Mouse (Mus musculus): Measurements from ENCODE around the gene Timp4.
"Not testable (repeated sequence)": the region's sequence is repeated elsewhere in the genome, so short reads cannot be mapped to it uniquely, and the experiment has no call there.

Timp4 gene

DNA sequence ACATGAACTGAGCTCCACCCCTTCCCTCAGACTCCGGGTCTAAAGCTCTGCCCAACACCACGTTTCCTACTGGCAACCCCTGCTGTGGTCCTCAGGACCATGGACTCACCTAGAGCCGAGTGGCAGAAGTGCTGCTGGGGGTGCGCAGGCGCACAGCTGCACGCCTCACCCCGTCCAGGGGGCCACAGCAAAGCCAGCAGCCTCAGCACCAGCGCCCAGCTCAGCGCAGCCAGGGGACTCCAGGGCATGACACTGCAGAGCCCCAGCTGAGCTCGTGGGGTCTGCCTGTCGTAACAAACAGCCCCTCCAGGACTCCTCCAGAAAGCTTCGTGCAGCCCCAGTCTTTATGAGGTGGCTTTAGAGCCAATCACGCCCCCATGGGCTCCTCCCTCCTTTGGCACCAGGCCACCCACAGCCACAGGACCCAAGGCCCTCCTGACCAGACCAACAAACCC is 447 bp downstream of the Timp4 start:
- DNase-seq: no peak

DNA sequence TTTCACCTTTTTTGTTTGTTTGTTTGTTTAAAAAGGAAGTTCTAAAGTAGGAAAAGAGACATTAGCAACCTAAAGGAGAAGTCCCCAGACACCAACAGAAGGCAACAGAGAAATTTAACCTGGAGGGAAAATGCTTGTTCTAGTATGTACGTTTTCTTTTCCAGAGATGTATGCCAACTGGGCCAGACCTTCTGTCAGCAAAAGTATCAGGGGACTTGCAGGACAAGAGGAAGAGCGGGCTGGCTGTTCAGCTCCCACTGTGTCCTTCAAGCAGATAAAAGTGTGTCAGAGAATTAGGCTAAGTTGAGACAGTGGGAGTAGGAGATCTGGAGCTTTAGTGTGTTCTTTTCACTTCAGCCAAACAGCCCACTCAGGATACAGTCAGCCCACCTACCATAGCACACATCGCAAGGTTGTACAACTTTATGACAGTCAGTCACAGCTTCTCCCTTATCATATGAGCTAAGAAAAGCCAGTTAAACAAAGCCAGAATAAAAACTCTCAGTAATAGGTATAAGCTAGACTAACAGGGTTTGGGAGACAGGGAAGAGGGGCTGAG is 6.4 kb downstream of the Timp4 start:
- DNase-seq: peak; percentile 40

DNA sequence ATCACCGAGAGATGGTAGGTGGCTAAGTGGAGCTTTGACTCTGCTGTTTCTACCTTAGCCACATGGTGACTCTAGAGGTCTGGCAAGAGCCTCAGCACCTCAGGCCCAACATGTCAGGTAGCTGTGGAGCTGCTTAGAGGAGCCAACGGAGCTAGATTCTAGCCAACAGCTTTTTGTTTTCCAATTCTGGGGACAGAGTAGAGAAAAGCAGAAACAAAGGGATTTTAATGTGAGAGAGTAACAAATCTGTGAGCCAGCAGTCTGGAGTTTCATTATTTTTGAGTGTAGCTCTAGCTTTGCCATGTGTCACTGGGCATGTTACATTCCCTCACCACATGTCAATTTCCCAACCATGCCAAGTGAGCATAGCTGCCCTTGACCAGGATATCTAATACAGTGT is 7.8 kb downstream of the Timp4 start:
- DNase-seq: no peak

DNA sequence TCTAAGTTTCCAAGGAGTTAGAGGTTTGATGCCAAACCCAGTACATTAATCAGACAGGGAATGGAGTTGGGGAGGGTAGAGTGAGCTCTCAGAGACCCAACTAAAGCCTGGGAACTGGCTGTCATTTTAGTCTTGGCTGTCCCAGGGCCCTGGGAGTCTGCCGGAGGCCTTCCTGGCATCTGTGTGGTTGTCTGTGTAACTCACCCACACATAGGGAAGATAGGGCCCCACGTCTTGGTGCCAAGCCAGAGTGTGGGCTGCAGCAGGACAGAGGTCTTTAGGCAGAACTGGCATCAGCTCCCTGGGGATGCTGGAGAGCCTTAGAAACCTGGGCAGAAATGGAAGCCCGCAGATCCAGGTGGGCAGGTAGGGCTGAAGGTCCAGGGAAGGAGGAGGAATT is 10.1 kb downstream of the Timp4 start:
- DNase-seq: no peak

DNA sequence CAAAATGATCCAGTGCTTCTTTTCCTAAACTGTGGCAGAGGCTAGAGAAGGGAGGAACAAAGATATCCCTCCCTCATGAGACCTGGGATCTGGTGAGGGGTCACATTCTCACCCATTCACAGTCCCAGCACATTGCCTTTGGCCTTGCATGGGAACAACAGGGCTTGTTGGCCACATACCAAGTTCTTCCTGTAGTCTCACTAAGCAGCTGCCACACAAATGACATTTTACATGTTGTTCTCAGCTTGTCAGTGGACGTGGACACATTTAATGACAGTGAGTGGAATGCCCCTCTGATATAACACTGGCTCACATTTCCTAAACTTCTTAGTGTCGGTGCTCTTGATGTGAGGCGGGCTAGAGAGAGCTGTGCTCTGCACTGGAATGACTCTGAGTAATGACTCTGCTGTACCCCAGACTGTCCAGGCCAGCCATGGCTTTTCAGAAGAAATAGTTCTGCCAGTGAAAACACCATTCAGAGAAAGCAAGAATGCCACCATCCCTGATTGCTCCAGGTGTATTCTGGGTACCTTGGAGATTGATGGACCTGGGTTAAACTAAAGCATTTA is 10.8 kb downstream of the Timp4 start:
- no peak for DNase-seq

DNA sequence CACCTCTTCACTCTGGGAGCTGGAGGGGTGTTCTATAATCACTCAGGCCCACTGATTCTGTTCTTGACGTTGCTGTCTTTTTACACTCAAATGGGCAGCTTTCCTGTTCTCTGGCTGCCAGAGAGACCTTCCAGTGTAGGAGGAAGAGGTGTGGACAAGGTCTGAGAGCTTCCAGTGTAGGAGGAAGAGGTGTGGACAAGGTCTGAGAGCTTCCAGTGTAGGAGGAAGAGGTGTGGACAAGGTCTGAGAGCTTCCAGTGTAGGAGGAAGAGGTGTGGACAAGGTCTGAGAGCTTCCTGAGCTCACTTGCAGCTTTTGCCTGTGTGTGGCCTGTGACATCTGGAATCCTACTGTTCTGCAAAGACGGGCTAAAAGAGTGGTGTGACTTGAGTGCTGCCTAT is 11.6 kb downstream of the Timp4 start:
- DNase-seq: not testable (repeated sequence)

DNA sequence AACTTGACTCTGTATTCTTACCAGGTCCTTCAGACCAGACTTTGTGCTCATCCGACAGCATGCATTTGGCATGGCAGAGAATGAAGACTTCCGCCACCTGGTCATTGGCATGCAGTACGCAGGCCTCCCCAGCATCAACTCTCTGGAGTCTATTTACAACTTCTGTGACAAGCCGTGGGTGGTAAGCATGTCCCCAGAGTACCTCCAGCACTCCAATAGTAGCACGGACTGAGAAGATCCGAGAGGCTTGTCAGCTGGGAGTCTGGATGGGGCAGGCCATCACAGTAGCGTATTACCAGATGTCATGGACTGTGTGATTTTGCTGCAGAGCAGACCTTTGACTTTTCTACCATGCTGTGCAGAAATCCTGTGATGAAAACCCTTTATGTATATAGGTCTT is 12.7 kb downstream of the Timp4 start:
- DNase-seq: peak; percentile 34

DNA sequence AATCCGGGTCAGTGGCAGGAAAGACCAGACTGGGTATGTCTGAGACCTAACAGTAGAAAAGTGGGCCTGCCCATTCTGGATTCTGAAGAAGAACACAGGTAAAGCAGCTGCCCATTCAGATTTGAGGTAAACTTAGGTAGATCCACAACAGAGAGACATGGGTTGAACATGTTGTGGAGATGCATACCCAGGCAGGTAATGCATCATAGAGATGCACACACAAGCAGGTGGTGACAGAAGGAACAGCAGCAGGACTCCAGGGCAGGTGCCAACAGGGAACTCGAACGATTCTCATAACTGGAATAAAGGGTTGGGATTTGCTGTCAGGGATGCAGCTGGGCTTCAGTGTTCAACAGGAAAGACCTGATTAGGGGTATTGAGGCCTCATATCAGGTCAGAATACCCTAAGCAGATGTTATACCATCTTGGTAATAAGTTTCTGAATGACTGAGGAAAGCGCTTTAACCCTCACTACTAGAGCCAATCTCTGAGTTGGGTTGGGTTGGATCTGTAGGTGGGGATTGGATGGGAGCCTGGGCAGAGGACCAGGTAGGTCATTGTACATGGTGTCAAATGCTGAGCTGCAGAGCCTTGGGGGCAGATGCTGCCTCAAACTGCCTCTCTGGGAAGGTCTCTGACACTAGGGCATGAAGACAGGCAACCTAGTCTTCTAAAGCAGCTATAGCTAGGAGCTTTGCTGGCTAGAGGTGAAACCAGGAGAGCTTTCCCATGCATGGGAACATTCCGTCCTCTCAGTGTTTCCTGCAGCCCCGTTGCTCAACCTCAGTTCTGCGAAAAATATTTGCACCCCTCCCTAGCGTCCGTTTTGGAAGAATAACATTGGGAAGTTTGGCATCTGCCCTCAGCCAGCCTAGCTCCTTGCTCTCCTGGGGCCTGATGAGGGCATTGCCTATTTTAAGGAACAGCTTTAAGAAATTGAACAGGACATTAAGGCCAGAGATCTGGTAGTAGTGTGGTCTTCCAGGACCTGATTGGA is 13.7 kb downstream of the Timp4 start:
- DNase-seq: no peak

DNA sequence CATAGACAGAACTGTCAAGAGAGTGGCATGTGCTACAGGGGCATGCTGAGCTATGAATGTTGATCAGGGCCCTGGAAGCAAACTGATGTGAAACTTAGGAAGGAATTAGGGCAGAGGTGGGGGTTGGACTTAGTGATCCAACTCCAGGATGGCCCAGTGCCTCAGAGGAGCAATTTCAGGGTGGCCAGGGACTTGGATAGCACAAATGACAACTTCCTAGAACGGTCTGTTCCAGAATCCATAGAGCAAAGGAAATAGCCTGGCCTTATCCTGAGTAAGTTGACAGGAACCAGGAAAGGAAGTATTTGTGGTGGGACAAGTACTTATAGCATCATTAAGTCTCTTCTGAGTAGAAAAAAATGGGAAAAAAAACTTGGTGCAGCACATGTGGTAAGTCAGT is 19.4 kb downstream of the Timp4 start:
- no peak for DNase-seq

DNA sequence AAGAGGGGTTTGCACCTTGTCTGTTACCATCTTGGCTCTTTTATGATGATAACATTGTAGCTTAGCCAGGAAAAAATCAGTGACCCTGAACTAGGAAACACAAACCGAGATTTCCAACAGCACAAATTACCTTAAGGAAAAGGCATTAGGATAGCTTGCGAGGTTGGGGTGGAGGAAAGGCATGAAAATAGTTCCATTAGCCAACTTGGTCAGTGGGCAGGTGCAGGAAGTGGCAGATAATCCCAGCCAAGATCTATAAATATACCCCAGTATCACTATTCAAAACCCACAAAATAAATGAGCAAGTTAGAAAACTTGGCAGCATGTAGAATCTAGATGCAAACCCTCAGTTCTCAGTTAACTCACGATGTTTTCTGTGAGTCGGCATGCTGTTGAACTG is 20.2 kb downstream of the Timp4 start:
- DNase-seq: no peak

DNA sequence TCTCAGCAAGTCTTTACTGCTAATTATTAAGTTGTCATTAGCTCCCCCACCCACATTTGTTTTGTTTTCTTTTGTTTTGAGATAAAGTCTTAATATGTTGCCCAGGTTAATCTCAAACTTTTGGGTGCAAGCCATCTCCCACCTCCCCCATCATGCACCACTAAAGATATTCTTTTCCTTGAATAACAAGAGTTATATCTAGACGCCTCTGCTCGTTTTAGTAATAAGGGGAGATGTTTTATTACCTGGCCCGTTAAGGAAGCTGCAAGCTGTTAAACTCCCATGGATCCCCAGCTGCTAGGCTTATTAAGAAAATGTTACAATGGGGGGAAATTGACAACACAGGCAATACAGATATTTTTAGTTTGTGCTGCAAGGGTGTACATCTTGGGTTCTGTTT is 21.4 kb downstream of the Timp4 start:
- DNase-seq: no peak

DNA sequence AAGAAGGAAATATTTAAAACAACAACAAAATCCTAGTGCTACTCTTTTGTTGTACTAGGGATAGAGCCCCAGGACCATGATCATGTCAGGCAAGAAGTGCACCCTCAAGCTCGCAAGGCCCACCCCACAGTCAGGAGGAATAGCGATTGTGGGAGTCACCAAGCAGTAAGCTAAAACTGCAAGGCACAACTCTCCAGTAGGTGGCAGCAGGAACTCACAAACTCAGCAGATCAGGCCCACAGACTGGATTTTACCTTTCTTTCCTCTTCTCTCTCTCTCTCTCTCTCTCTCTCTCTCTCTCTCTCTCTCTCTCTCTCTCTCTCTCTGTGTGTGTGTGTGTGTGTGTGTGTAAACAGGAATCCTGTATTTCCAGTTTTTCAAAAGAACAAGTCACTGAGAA is 24.5 kb downstream of the Timp4 start:
- peak; percentile 70 for DNase-seq

DNA sequence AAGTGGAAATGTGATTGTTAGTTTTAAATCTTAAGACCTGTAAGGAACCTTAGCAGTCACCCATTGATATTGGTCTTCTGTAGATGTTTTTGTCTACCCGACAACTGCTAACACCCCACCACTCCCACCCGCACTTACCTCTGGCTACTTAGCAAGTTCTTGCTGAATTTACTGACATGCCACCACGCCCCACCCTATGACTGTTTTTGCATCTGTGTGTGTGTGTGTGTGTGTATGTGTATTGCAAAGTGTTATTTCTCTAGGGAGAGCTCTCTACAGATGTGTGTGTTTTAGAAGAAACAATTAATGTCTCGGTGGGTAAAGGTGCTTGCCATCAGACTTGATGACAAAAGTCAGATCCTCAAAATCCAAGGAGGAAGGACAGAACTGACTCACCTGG is 25.0 kb downstream of the Timp4 start, which contains the start of gene Gm17482:
Gene Gm17482, plus strand, starts transcription at position 301 of the 400 bp plus-strand sequence.
- no peak for DNase-seq

DNA sequence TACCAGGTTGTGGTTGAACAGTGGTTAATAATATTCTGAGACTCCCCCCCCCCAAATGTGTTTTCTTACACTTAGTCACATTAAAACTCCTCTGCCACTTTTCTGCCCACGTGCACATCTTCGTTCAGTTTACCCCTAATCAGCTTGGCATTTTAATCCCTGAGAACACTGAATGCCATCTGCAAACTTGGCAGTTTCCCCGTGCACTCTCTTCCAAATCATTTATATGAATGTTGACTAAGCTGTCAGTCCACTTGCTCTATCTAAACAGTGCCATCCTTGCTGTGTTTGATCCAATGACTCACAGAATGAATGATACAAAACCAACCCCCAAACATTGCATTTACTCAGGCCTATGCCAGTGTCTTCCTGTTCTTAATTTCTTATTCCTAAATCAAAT is 26.5 kb downstream of the Timp4 start:
- peak; percentile 39 for DNase-seq

DNA sequence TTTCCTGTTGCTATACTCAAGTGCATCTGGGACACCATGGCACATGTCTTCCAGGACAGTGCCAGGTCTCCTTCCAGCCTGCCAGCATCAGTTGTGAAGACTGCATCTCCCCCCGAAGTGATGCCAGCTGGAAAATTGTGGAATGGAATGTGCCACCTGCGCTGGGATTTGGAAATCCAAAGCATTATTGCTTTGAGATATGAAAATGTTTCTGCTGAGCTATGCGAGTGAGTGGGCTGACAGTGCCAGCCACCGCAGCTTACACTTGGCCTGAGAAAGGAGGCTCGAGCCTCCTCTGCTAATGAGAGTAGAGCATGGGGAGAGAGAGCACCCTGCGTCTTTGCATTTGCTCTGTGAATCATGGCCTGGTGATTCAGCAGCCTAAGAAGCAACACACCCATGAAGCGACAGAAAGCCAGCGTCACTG is 30.8 kb downstream of the Timp4 start:
- peak; percentile 79 for DNase-seq

DNA sequence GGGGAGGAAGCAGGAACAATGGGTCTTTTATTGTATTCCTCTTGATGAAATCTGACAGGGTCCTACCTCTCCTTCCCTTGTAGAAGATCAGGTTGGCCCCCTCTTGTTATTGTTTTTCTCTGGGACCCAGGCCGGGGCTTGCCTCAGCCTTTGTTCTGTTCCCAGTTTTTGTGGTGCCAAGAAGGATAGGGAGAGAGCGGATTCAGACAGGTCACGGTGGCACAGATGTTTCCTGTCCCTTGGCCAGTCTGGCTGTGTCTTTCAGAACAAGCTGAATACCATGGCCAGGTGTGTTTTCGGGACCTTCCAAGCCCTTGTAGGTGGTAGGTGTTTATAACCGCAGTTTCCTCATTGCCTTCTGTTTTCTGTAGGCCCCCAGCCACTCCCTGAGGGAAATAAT is 38.9 kb downstream of the Timp4 start:
- no peak for DNase-seq

DNA sequence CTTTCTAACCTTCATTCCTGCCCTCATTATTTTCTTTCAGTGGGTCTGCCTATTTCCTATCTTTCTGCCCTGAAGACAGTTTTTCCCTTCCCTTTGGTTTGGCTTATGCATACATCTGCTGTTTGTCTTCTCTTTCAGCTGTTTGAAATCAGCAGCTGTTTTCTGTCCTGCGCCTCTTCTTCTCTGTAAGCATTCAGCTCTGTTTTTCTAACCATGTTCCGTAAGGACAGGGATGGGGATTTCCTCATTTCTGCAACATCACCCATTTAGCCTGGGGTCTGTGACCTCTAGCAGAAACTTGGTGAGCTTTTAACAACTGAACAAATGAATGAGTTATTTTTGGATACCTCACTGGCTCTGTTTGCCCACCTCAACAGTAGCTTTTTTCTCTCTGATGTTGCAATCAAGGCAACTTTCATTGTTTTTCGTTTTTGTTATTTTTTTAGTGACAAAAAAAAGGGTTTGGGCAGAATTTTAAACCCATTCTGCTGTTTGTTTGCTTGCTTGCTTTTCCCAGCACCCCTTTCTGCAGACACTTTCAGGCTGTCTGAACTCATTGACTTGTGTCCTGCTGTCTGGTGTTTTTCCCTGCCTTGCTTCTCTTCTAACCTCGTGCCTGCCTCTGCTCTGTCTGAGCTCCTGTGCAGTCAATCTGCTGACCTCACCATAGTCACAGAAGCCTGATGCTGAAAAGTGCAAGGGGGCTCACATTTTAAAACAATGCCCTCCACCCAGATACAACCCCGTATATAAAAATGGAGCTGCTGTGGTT is 39.7 kb downstream of the Timp4 start:
- no peak for DNase-seq

DNA sequence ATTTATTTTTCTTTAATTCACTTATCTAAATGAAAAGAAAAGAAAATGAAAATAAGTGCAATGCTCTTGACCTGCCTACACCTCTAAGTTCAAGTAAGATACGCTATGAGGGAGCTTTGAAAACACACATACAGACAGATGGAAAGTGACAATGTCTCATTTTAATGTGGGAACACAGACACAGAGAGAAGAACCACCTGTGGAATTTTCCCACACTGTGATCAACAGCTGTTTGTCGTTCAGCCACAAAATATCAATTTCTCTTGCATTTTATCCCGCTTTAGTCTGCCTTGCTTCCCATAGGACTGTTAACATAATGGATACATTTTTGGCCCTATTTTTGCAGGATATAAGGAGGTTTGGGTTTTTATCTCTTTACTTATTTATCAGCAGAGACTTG is 41.2 kb downstream of the Timp4 start:
- no peak for DNase-seq

DNA sequence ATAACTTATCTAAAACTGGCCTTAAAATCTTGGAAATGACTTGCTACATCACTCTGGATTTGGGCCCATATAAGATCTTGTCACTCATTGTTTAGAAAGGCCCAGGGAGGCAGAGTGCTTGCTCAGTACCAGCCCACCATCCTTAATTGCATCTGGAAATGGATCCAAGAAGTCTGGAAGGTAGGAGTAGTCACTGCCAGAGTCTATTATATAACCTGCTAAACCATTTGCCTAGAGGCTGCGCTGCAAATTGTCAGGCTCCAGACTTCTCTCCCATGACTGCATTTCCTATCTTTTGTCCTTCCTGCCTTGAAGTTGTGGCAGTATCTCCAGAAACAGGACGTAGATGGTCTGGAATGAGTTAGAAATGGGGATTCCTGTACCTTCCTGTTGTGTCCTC is 41.8 kb downstream of the Timp4 start:
- peak; percentile 60 for DNase-seq

DNA sequence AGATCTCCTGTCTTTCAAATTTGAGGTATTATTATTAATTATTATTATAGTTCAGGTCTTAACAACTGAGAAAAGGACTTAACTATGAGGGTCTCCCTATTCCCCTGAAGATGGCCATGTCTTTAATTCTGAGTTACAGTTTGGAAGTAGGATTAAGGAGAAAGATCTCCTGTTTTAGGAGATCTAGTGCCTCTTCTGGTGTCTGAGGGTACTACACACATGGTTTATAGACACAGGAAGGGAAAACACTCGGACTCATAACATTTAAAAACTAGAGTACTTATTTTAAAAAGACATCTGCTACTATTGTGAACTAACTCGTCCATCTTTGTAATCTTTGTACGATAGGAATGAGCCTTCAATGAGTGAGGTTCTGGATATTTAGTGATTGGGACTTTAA is 49.0 kb downstream of the Timp4 start:
- DNase-seq: no peak

DNA sequence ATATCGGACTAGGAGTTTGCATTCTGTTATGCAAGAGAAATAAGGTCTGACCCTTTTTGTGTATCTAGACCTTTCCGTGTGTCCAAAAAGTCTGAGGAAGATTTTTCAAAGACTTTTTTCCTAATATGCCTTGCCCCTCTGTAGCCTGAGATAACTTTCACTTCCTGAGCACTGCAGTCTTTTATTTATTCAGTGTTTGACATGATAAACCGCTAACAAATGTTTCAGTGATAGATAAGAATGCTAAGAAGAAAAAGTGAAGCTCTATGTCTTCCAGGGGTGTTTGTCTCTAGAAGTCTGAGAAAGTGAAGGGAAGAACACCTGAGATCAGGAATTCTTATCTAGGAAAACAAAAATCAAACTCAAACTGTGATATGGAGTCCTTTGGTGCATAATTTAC is 51.3 kb downstream of the Timp4 start:
- DNase-seq: no peak

All from right cerebral cortex, adult 18-20 months (tissue).